Mouse (Mus musculus): ENCODE results near the gene Gm11077. TPM values are rescaled to one million over a fixed set of nuclear protein-coding genes. Genes with fewer than 3 reads are reported as not detected.

Gm11077 gene
- polyA plus RNA-seq, 1 experiment from 2014 or later = not detected

DNA sequence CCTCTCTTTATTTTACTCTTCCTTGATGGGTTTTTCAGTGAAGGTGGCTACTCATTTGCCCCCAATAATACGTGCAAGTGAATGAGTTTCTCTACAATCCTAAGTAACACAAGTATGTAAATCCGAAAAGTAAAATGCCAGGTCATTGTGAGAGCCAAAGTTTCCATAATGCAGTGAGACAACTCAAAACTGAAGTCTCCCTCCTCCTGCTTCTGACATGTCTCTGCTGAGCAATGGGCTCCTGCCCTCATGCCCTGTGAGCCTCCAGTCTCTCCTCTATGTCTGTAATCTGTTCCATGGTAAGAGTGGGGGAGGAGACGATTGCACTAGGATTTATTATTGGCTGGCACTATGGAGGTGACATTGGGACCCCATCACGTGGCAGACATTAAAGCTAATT, 71.5 kb downstream of the Gm11077 start:
- Histone ChIP-seq H3K4me3 (replicated peaks) (no peak overlapping the region), H3K9ac (no peak overlapping the region), H3K27me3 (replicated peaks) (no peaks in the 10 kb centered on the region), H3K4me1 (no peaks in the 10 kb centered on the region), H3K9me3 (no peaks in the 10 kb centered on the region), H3K27ac (no peak overlapping the region), H3K4me2 (no peak overlapping the region), H3K36me3 (no peaks in the 10 kb centered on the region)
- no peak for ATAC-seq (ENCODE audit: insufficient read depth, low FRiP score, low read depth)
- 82% methylated on average over 4 of the region's 4 CpGs for WGBS

Other genes starting within 250 kb of the Gm11077 start
- gene Aebp2, start 106.6 kb upstream of the Gm11077 start, polyA plus RNA-seq (2015; fragmentation: Nextera tagmentation; extraction: Ambion mirVana) = 11.5 and 12.6 TPM in 2 replicates

Measured in stomach, embryonic 15.5 days (tissue).